Mouse (Mus musculus) heart, embryonic 12.5 days (tissue): ENCODE results near the gene Psmd9. TPM values are rescaled to one million over a fixed set of nuclear protein-coding genes. Genes with fewer than 3 reads are reported as not detected.
"Not testable (repeated sequence)": the region's sequence is repeated elsewhere in the genome, so short reads cannot be mapped to it uniquely, and the experiment has no call there.

Experiments
- ATAC-seq: fragments of 200-750 bp; cut with Nextera tagmentation; 2 replicates; pipeline ENCODE4 v1.8.0; 2017; ENCODE audit warnings: moderate TSS enrichment, moderate library complexity; ENCODE audit not compliant: insufficient number of reproducible peaks, low FRiP score
- H3K27ac ChIP-seq: fragments of 300-500 bp; sonication (generic); 2 replicates; pipeline ENCODE4 v1.5.1; 2016; ENCODE audit warnings: mild to moderate bottlenecking, moderate library complexity; ENCODE audit not compliant: poor library complexity, severe bottlenecking
- H3K27me3 ChIP-seq: fragments of 300-500 bp; sonication (generic); replicated peaks from 2 replicates; pipeline ENCODE4 v1.6.1; 2016; ENCODE audit warnings: mild to moderate bottlenecking, moderate library complexity
- H3K36me3 ChIP-seq: fragments of 300-500 bp; sonication (generic); 2 replicates; pipeline ENCODE4 v1.6.1; 2016; ENCODE audit warnings: mild to moderate bottlenecking, moderate library complexity
- H3K4me1 ChIP-seq: fragments of 300-500 bp; sonication (generic); replicated peaks from 2 replicates; pipeline ENCODE4 v1.6.1; 2016; ENCODE audit warnings: mild to moderate bottlenecking
- H3K4me2 ChIP-seq: fragments of 300-500 bp; sonication (generic); 2 replicates; pipeline ENCODE4 v1.6.1; 2016; ENCODE audit warnings: mild to moderate bottlenecking, moderate library complexity
- H3K4me3 ChIP-seq: fragments of 300-500 bp; sonication (generic); 2 replicates; pipeline ENCODE4 v1.5.1; 2016; ENCODE audit warnings: mild to moderate bottlenecking
- H3K9ac ChIP-seq: fragments of 300-500 bp; sonication (generic); 2 replicates; pipeline ENCODE4 v1.6.1; 2016; ENCODE audit warnings: mild to moderate bottlenecking, moderate library complexity
- H3K9me3 ChIP-seq: fragments of 300-500 bp; sonication (generic); replicated peaks from 2 replicates; pipeline ENCODE4 v1.6.1; 2016; ENCODE audit warnings: mild to moderate bottlenecking, moderate library complexity
- WGBS: fragments of 180-500 bp; shearing (Covaris S2); methylation state at CpG from one replicate; pipeline ENCODE4 v1.1.7; 2016; 5-methylcytosine and 5-hydroxymethylcytosine counted together
- polyA plus RNA-seq: library from polyadenylated mRNA; unstranded; fragments of >200 nt; fragmentation: Nextera tagmentation; extraction: Ambion mirVana; gene quantifications from 2 replicates; pipeline ENCODE4 v1.2.1, GENCODE M21; 2016

Gene Psmd9
- polyA plus RNA-seq, 1 experiment from 2014 or later, result 58.5 TPM

DNA sequence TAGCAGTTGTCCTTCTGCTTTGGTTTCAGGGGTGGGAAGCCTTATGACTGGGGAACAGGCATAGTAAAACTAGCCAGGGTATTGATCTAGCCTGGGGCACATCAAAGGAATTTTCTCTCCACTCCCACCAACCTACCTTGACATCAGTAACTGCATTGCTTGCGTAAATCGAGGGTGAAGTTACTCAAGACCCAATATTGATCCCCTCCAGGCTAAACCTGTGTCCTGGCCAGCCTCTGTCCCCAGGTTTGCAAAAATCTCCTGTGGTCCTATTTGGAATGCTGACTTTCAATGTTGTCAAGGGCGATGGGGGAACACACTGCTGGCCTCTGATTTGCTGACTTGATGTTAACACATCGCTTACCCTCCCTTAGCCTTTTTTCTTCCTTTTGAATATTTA lies 27.5 kb downstream of the Psmd9 start:
- no peak for ATAC-seq
- Histone ChIP-seq H3K9ac (no peak overlapping the region), H3K36me3 (no peaks in the 10 kb centered on the region), H3K4me2 (no peak overlapping the region), H3K9me3 (no peaks in the 10 kb centered on the region), H3K27me3 (peaks cover 7% of the 10 kb centered on the region; the same call in 1 of the 2 replicates), H3K4me3 (no peak overlapping the region), H3K27ac (no peak overlapping the region), H3K4me1 (no peaks in the 10 kb centered on the region)
- WGBS, result 77% methylated on average over 4 of the region's 4 CpGs

DNA sequence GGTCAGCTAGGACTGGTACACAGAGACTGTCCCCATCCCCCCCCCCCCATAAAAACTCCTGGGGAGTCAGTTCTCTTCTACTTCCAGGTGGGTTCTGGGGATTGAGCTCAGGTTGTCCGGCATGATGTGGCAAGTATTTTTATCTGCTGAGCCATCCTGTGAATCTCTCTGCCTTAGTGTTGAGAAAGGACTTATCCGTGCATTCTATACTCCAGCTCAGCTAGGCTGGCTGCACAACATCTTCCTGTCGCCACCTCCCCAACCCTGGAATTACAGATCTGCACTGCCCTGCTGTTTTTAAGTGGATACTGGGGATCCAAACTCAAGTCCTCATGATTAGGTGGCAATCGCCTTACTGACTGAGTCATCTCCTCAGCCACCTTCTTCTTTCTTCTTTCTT lies 29.3 kb downstream of the Psmd9 start:
- no peaks in the 10 kb centered on the region for H3K4me1 ChIP-seq
- H3K9ac ChIP-seq, result no peak overlapping the region
- peaks cover 3% of the 10 kb centered on the region; the same call in 1 of the 2 replicates for H3K27me3 ChIP-seq
- H3K4me2 ChIP-seq, result no peak overlapping the region
- no peak overlapping the region for H3K27ac ChIP-seq
- WGBS, result 51% methylated on average over 4 of the region's 4 CpGs
- H3K9me3 ChIP-seq, result no peaks in the 10 kb centered on the region
- no peaks in the 10 kb centered on the region for H3K36me3 ChIP-seq
- ATAC-seq, result no peak
- no peak overlapping the region for H3K4me3 ChIP-seq

DNA sequence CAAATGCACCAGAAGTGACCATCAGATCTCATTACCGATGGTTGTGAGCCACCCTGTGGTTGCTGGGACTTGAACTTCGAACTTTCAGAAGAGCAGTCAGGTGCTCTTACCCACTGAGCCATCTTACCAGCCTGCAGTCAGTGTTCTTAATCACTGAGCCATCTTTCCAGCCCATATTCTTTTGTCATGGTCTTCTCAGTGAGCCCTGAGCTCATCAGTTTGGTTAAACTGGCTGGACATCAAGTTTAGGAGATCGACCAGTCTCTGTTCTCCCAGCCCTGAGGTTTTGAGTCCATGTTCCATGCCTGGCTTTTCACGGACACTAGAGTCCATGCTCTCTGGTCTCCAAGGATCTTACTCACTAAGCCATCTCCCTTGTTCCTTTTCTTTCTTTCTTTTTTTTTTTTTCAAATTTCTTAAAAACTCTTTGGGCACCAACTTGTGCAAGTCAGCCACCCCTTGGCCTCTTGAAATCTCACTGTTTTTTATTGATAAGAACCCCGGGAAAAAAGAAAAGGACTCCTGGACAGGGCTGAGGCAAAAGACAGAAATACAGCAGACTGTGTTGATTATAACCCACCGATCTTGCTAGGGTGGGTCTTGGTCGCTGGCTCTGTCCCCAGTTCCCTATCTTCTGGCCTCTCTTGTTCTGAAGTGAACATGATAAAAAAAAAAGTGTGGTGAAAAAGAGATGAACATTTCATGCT lies 31.8 kb downstream of the Psmd9 start:
- H3K36me3 ChIP-seq, result not testable (repeated sequence)
- WGBS, result 80% methylated on average over 6 of the region's 7 CpGs

DNA sequence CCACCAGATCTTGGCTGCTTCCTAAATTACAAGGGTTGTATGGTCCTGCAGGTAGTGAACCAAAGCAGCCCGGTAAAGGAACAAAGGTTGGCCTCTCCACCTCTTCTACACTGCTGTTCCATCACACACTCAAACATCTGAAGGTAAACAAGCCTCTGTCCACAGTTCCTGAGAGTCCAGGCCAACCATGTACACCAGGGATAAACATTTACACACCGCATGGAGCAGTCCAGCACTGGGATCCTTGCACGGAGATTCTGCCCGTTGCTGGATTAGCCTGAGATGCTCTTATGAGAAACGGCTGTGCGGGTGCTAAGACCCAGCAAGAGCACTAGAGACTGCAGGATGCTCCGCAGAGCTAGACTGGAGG lies 32.3 kb downstream of the Psmd9 start:
- Histone ChIP-seq H3K27ac (no peak overlapping the region), H3K27me3 (no peaks in the 10 kb centered on the region), H3K4me1 (no peaks in the 10 kb centered on the region), H3K9me3 (no peaks in the 10 kb centered on the region), H3K4me2 (no peak overlapping the region), H3K4me3 (no peak overlapping the region), H3K36me3 (no peaks in the 10 kb centered on the region), H3K9ac (no peak overlapping the region)
- WGBS, result 78% methylated on average over 7 of the region's 7 CpGs
- ATAC-seq, result no peak

More for the DNA sequence above, 31.8 kb downstream of the Psmd9 start:
- not testable (repeated sequence) for H3K4me2 ChIP-seq, H3K9me3 ChIP-seq, ATAC-seq, H3K4me1 ChIP-seq, H3K4me3 ChIP-seq, H3K9ac ChIP-seq, H3K27me3 ChIP-seq, H3K27ac ChIP-seq

DNA sequence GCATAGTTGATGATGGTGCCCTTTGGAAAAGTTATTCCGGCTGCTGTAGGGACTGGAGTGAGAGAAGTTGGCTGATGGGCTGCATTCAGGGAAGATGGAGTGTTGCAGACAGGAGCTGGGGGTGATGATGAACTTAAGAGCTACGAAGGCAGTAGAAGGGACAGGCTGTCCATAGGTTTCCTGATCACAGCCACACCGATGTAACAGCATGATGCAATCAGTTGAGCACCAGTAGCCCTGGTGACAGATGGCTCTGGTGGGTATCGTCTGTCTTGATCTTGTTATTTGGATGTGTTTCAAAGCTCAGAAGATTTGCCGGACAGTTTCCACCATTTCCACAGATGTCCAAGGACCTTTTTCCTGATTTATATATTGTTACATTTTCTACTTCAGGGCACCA lies 32.8 kb downstream of the Psmd9 start:
- H3K27me3 ChIP-seq, result no peaks in the 10 kb centered on the region
- H3K4me2 ChIP-seq, result no peak overlapping the region
- no peaks in the 10 kb centered on the region for H3K9me3 ChIP-seq
- H3K9ac ChIP-seq, result no peak overlapping the region
- H3K4me3 ChIP-seq, result no peak overlapping the region
- no peak for ATAC-seq
- H3K4me1 ChIP-seq, result no peaks in the 10 kb centered on the region
- no peaks in the 10 kb centered on the region for H3K36me3 ChIP-seq
- 62% methylated on average over 5 of the region's 5 CpGs for WGBS
- H3K27ac ChIP-seq, result no peak overlapping the region

DNA sequence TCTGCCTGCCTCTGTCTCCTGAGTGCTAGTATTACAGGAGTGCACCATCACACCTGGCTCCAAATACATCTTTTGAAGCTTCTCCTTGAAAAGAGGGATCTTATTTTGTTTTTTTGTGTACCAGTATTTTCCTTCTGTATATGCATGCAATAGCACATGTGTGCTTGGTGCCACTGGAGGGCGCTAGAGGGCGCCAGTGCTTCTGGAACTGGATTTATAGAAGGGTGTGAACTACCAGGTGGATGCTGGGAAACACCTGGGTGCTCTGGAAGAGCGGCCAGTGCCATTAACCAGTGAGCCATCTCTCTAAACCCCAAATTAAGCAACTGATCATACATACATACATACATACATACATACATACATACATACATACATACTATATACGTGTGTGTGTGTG lies 33.6 kb downstream of the Psmd9 start:
- not testable (repeated sequence) for H3K36me3 ChIP-seq, H3K4me2 ChIP-seq, H3K9me3 ChIP-seq, H3K27ac ChIP-seq, H3K4me3 ChIP-seq, H3K27me3 ChIP-seq, H3K4me1 ChIP-seq, H3K9ac ChIP-seq, ATAC-seq
- WGBS, result 38% methylated on average over 4 of the region's 4 CpGs

DNA sequence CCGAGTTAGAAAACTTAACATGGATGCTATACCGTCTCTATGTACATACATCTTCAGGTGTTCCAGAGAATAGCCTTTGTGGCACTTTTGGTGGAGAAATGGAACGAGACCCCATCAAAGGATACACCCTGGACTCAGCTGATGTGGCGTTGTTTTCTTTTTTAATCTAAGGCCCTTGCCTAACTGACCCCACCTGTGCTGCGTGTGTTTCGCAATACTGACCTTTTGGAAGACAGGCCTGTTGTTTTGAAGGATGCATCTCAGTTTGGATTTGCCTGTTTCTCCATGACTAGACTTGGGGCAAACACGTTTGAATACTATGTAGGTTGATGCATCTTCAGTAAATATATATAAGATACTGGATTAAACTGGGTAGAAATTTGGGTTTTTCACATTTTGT lies 34.4 kb downstream of the Psmd9 start:
- not testable (repeated sequence) for ATAC-seq, H3K4me2 ChIP-seq, H3K27me3 ChIP-seq, H3K9me3 ChIP-seq, H3K36me3 ChIP-seq, H3K9ac ChIP-seq, H3K27ac ChIP-seq, H3K4me3 ChIP-seq, H3K4me1 ChIP-seq
- WGBS, result 81% methylated on average over 7 of the region's 7 CpGs

DNA sequence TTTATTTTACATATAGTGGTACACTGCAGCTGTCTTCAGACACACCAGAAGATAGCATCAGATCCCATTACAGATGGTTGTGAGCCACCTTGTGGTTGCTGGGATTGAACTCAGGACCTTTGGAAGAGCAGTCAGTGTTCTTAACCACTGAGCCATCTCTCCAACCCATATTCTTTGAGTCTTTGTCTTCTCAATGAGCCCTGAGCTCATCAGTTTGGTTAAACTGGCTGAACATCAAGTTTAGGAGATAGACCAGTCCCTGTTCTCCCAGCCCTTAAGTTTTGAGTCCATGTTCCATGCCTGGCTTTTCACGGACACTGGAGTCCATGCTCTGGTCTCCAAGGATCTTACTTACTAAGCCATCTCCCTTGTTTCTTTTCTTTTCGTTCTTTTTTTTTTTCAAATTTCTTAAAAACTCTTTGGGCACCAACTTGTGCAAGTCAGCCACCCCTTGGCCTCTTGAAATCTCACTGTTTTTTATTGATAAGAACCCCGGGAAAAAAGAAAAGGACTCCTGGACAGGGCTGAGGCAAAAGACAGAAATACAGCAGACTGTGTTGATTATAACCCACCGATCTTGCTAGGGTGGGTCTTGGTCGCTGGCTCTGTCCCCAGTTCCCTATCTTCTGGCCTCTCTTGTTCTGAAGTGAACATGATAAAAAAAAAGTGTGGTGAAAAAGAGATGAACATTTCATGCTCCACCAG lies 53.3 kb downstream of the Psmd9 start:
- 52% methylated on average over 5 of the region's 5 CpGs for WGBS
- H3K27ac ChIP-seq, H3K36me3 ChIP-seq, H3K4me1 ChIP-seq, H3K4me3 ChIP-seq, H3K9me3 ChIP-seq, H3K4me2 ChIP-seq, ATAC-seq, H3K9ac ChIP-seq, H3K27me3 ChIP-seq: not testable (repeated sequence)

DNA sequence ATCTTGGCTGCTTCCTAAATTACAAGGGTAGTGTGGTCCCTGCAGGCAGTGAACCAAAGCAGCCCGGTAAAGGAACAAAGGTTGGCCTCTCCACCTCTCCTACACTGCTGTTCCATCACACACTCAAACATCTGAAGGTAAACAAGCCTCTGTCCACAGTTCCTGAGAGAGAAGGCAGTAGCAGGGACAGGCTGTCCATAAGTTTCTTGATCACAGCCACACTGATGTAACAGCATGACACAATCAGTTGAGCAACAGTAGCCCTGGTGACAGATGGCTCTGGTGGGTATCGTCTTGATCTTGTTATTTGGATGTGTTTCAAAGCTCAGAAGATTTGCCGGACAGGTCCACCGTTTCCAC lies 53.8 kb downstream of the Psmd9 start:
- Histone ChIP-seq H3K27me3 (no peaks in the 10 kb centered on the region), H3K4me2 (no peak overlapping the region), H3K27ac (no peak overlapping the region), H3K9ac (no peak overlapping the region), H3K36me3 (no peaks in the 10 kb centered on the region), H3K4me3 (no peak overlapping the region), H3K9me3 (peaks cover 4% of the 10 kb centered on the region; the same call in 1 of the 2 replicates), H3K4me1 (no peaks in the 10 kb centered on the region)
- no peak for ATAC-seq
- 53% methylated on average over 4 of the region's 4 CpGs for WGBS

DNA sequence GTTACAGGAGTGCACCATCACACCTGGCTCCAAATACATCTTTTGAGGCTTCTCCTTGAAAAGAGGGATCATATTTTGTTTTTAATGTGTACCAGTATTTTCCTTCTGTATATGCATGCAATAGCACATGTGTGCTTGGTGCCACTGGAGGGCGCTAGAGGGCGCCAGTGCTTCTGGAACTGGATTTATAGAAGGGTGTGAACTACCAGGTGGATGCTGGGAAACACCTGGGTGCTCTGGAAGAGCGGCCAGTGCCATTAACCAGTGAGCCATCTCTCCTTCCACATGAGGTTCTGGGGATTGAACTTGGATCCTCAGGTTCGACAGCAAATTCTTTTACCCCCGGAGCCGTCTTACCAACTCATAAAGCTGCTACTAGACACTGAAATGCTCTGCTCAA lies 54.6 kb downstream of the Psmd9 start:
- not testable (repeated sequence) for H3K36me3 ChIP-seq, H3K27ac ChIP-seq, H3K4me1 ChIP-seq, H3K4me3 ChIP-seq, H3K27me3 ChIP-seq, H3K9me3 ChIP-seq, H3K9ac ChIP-seq, H3K4me2 ChIP-seq, ATAC-seq
- 50% methylated on average over 6 of the region's 6 CpGs for WGBS

DNA sequence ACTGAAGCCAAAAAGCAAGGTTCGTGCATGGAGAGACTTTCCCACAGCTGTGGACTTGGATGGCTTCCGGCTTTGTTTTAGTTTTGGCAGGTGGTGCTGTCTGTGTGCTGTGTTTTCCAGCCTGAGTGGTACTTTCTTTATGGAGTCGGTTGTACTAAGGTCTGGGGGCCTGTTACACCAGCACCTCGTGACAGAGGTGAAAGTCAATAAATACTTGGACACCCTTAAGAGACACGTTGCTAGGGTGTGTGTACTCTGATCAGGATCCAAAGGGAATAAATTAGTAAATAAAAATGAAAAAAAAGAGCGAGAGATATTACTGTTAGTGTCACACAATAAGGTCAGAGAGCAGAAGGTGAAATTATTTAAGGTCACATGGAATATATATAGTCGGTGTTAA lies 57.6 kb downstream of the Psmd9 start:
- H3K27ac ChIP-seq, result no peak overlapping the region
- no peak overlapping the region for H3K4me3 ChIP-seq
- H3K27me3 ChIP-seq, result no peaks in the 10 kb centered on the region
- no peak overlapping the region for H3K4me2 ChIP-seq
- H3K9ac ChIP-seq, result no peak overlapping the region
- H3K36me3 ChIP-seq, result peaks cover 4% of the 10 kb centered on the region; the same call in 1 of the 2 replicates
- H3K9me3 ChIP-seq, result no peaks in the 10 kb centered on the region
- no peak for ATAC-seq
- peaks cover 5% of the 10 kb centered on the region for H3K4me1 ChIP-seq
- 86% methylated on average over 7 of the region's 7 CpGs for WGBS
